Mouse (Mus musculus) megakaryocyte, embryonic 14.5 days (primary cell): Measurements from ENCODE around the gene Pdlim5. TPM values are rescaled to one million over a fixed set of nuclear protein-coding genes. Genes with fewer than 3 reads are reported as not detected.

Experiments used
- H3K27me3 ChIP-seq: replicated peaks from 2 replicates; pipeline ENCODE3; 2012; ENCODE audit warnings: inconsistent platforms
- H3K36me3 ChIP-seq: replicated peaks from 2 replicates; pipeline ENCODE3; 2012; ENCODE audit warnings: low read length, inconsistent platforms, mixed read lengths
- H3K4me1 ChIP-seq: 2 replicates; pipeline ENCODE4 v1.6.1; 2012; ENCODE audit warnings: inconsistent platforms
- H3K4me3 ChIP-seq: replicated peaks from 2 replicates; pipeline ENCODE3; 2012; ENCODE audit warnings: moderate library complexity, mild to moderate bottlenecking, inconsistent platforms
- H3K9me3 ChIP-seq: 2 replicates; pipeline ENCODE4 v1.6.1; 2012; ENCODE audit warnings: inconsistent platforms
- FLI1 ChIP-seq: IDR thresholded peaks from 2 replicates; pipeline ENCODE4 v1.6.1; 2012; ENCODE audit warnings: low read length, inconsistent platforms, mixed read lengths
- GATA1 ChIP-seq: IDR thresholded peaks from 3 replicates; pipeline ENCODE4 v1.6.1; 2012; ENCODE audit warnings: mixed read lengths, low read length, inconsistent platforms, borderline replicate concordance
- polyA plus RNA-seq: library from polyadenylated mRNA; stranded (reverse); fragments of >175 nt; gene quantifications from 2 replicates; pipeline ENCODE4 v1.2.3, GENCODE M21; 2012; ENCODE audit warnings: low replicate concordance; ENCODE audit not compliant: insufficient read depth

Pdlim5 gene
- polyA plus RNA-seq, 1 experiment = 57.1 TPM

GRCm38 (mm10) chr3:142345235-142346125 is 50.0 kb downstream of the Pdlim5 start:
- TF ChIP-seq FLI1 (no peak), GATA1 (no peak)
- Histone ChIP-seq H3K4me3 (no peak overlapping the region), H3K36me3 (peaks cover 45% of the 10 kb centered on the region), H3K27me3 (no peaks in the 10 kb centered on the region), H3K9me3 (peaks cover 14% of the 10 kb centered on the region), H3K4me1 (peaks cover 50% of the 10 kb centered on the region)

DNA sequence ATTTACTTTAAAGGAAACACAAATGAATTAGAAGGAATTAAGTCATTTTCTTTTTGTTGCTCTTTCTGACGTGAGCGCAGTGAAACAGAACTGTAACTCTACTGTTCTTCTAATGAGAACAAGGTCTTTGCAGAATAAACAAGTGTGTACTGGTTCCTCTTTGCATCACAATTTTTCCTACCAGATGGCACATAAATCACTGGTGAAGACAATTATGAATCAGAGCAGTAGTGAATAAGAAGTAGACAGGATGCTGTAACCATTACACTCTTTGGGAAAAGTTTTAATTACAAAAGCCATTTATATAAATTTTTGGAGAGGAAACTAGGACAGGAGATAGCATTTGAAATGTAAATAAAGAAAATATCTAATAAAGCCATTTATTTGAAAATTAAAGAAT is 51.7 kb downstream of the Pdlim5 start:
- Histone ChIP-seq H3K27me3 (no peaks in the 10 kb centered on the region), H3K36me3 (peaks cover 32% of the 10 kb centered on the region), H3K9me3 (peaks cover 7% of the 10 kb centered on the region), H3K4me3 (no peak overlapping the region), H3K4me1 (peaks cover 58% of the 10 kb centered on the region)
- TF ChIP-seq GATA1 (no peak), FLI1 (no peak)

- no peaks in the 10 kb centered on the region for H3K27me3 ChIP-seq
- no peaks in the 10 kb centered on the region for H3K9me3 ChIP-seq
- H3K36me3 ChIP-seq = peaks cover 25% of the 10 kb centered on the region
- H3K4me3 ChIP-seq = no peak overlapping the region
- TF ChIP-seq FLI1 (no peak), GATA1 (no peak)
- H3K4me1 ChIP-seq = peaks cover 69% of the 10 kb centered on the region
These were observed 54.8 kb downstream of the Pdlim5 start for GRCm38 (mm10) chr3:142340701-142341100.

- Histone ChIP-seq H3K4me1 (peaks cover 72% of the 10 kb centered on the region), H3K36me3 (peaks cover 25% of the 10 kb centered on the region), H3K9me3 (no peaks in the 10 kb centered on the region), H3K27me3 (no peaks in the 10 kb centered on the region), H3K4me3 (no peak overlapping the region)
- TF ChIP-seq GATA1 = no peak
- TF ChIP-seq FLI1 = no peak
These were observed 55.9 kb downstream of the Pdlim5 start for GRCm38 (mm10) chr3:142339440-142340251.

- no peak overlapping the region for H3K4me3 ChIP-seq
- no peaks in the 10 kb centered on the region for H3K9me3 ChIP-seq
- peaks cover 84% of the 10 kb centered on the region for H3K4me1 ChIP-seq
- H3K36me3 ChIP-seq = peaks cover 25% of the 10 kb centered on the region
- H3K27me3 ChIP-seq = no peaks in the 10 kb centered on the region
- TF ChIP-seq GATA1 (no peak), FLI1 (no peak)
These were observed 57.4 kb downstream of the Pdlim5 start for GRCm38 (mm10) chr3:142338058-142338457.

DNA sequence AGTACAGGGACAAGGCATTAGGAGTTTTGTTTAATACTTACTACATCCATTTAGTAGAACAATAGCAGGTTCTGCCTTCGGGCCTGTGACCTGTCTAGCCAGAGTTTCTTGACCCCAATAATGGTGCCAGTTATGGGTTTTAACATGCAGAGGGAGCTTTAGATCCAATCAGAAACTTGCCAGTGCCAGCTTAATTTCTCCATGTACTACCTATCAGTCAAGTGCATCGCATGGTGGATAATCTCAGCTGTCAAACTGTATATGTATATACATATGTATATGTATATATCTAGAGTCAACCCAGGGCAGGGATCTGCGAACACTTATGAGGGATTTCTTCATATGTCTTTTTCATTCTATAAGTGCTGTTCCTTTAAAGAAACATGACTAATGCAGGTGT is 61.0 kb downstream of the Pdlim5 start:
- peaks cover 92% of the 10 kb centered on the region for H3K4me1 ChIP-seq
- peaks cover 17% of the 10 kb centered on the region for H3K36me3 ChIP-seq
- no peaks in the 10 kb centered on the region for H3K27me3 ChIP-seq
- TF ChIP-seq FLI1 (no peak), GATA1 (no peak)
- H3K4me3 ChIP-seq = no peak overlapping the region
- H3K9me3 ChIP-seq = no peaks in the 10 kb centered on the region

- no peak for TF ChIP-seq GATA1
These were observed 62.0 kb downstream of the Pdlim5 start for GRCm38 (mm10) chr3:142333458-142333857.

DNA sequence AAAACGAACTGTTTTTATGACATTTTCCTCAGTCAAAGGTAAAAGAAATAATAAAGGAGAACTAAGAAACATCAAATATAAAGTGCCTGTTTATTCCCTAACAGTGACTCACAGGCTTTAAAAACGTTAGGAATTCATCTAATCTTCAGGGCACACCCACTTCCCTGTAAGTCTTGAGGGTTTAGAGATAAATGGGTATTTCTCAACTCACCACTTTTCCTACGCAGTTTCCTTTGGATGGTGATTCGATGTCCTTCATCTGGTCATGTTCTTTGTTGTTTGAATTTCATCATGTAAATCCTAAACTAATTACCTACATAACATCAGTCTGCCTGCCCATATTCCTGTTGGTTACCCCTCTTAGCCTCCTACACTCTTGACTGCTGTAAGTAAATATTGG is 62.8 kb downstream of the Pdlim5 start:
- H3K36me3 ChIP-seq = peaks cover 18% of the 10 kb centered on the region
- no peaks in the 10 kb centered on the region for H3K27me3 ChIP-seq
- no peaks in the 10 kb centered on the region for H3K9me3 ChIP-seq
- H3K4me3 ChIP-seq = peak overlapping the region; percentile 46
- TF ChIP-seq FLI1 (no peak), GATA1 (no peak; the same call in 2 of the 3 replicates)
- peaks cover 85% of the 10 kb centered on the region for H3K4me1 ChIP-seq

More at GRCm38 (mm10) chr3:142333458-142333857, 62.0 kb downstream of the Pdlim5 start:
- Histone ChIP-seq H3K27me3 (no peaks in the 10 kb centered on the region), H3K4me3 (no peak overlapping the region), H3K4me1 (peaks cover 87% of the 10 kb centered on the region), H3K36me3 (peaks cover 22% of the 10 kb centered on the region), H3K9me3 (no peaks in the 10 kb centered on the region)

DNA sequence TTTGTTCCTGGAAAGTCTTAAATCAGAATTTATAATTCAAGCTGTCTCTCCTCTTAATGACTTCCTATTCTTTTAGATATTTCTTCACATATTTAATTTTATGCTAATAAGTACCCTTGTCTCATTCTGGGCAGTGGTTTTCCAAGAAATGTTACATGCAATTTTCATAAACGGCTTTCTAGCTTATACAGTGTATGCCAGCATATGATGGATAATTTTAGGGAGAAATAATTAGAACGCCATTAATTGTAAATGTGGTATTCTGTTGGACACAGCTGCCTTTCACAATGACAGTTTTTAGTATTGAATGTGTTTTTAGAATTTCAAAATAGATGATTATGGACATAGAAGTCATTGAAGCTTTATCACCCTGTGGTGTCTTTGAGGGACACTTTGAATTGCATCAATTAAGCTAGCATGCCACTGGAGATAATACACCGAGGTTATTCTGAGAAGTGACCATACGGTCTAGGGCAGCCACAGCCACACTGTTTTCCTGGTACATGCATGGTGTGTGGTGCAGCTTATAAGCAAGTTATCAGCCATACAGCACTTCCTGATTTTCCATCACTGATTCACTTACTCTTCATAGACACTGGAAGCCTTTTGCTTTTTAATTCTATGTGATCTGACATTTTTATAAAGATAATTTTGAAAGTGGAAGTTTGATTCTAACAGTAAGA is 63.5 kb downstream of the Pdlim5 start:
- H3K4me3 ChIP-seq = peak overlapping the region; percentile 77
- H3K36me3 ChIP-seq = peaks cover 11% of the 10 kb centered on the region
- TF ChIP-seq GATA1 = no peak
- no peak for TF ChIP-seq FLI1
- H3K9me3 ChIP-seq = no peaks in the 10 kb centered on the region
- peaks cover 79% of the 10 kb centered on the region for H3K4me1 ChIP-seq
- H3K27me3 ChIP-seq = no peaks in the 10 kb centered on the region
